Mouse (Mus musculus): ENCODE results near the gene Dyrk2. TPM values are rescaled to one million over a fixed set of nuclear protein-coding genes. Genes with fewer than 3 reads are reported as not detected.
A peak's percentile ranks its signal among the peaks of the same experiment; 100 is the strongest.

Gene Dyrk2
- polyA plus RNA-seq, 1 experiment from 2014 or later: 6.4 TPM

GRCm38 (mm10) chr10:118820901-118821300 lies 49.1 kb downstream of the Dyrk2 start:
- ATAC-seq (ENCODE audit: low FRiP score, low TSS enrichment): 0 out of 2 replicates have a peak, but pooled peaks have one; percentile 71

DNA sequence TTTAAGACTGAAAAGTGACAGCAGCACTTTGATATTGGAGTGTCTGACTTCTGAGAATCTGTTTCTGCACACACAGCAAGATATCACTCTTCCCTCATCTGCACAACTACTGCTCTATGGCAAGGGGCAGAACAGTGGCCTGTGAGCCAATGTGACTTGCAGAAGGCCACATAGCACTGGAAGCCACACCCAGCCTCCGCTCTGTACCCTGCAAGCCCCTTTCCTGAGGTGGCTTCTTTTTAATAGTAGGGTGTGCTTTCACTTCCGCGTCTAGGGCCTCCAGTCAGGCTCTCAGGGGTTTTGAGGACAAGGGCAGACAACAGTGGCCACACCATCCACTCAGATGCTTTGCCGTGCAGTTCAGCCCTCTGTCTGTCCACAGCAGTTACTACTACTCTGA lies 50.2 kb downstream of the Dyrk2 start:
- 85% methylated on average over 4 of the region's 4 CpGs for WGBS
- ATAC-seq (ENCODE audit: low FRiP score, low TSS enrichment) (0 out of 2 replicates have a peak, but pooled peaks have one; percentile 15), DNase-seq (ENCODE audit: low spot score) (no peak)
- no peak for TF ChIP-seq EP300 (optimal IDR thresholded peaks at IDR 0.05)
- TF ChIP-seq CTCF (IDR thresholded peaks at IDR 0.05; ENCODE audit: low read depth): no peak
- no peaks in the 10 kb centered on the region for H3K4me1 ChIP-seq (replicated peaks; ENCODE audit: control insufficient read depth, insufficient read depth)
- no peak overlapping the region for H3K4me2 ChIP-seq (replicated peaks; ENCODE audit: low read depth)
- H3K9me3 ChIP-seq (ENCODE audit: control insufficient read depth, low read length): no peaks in the 10 kb centered on the region
- no peaks in the 10 kb centered on the region for H3K27me3 ChIP-seq (ENCODE audit: control insufficient read depth, insufficient read depth, low read length)
- no peak overlapping the region for H3K9ac ChIP-seq (ENCODE audit: low read length)
- no peaks in the 10 kb centered on the region for H3K36me3 ChIP-seq (ENCODE audit: control insufficient read depth, insufficient read depth, low read length)
- no peak overlapping the region for H3K27ac ChIP-seq (replicated peaks)
- H3K4me3 ChIP-seq (ENCODE audit: low read depth, low read length): no peak overlapping the region

More at GRCm38 (mm10) chr10:118820901-118821300, 49.1 kb downstream of the Dyrk2 start:
- DNase-seq (ENCODE audit: low spot score): no peak
- Histone ChIP-seq H3K4me1 (replicated peaks; ENCODE audit: control insufficient read depth, insufficient read depth) (no peaks in the 10 kb centered on the region), H3K36me3 (ENCODE audit: control insufficient read depth, insufficient read depth, low read length) (no peaks in the 10 kb centered on the region), H3K4me3 (ENCODE audit: low read depth, low read length) (no peak overlapping the region), H3K4me2 (replicated peaks; ENCODE audit: low read depth) (0 out of 2 replicates have a peak overlapping the region, but pooled peaks have one; percentile 9), H3K27me3 (ENCODE audit: control insufficient read depth, insufficient read depth, low read length) (no peaks in the 10 kb centered on the region), H3K9me3 (ENCODE audit: control insufficient read depth, low read length) (no peaks in the 10 kb centered on the region), H3K27ac (replicated peaks) (0 out of 2 replicates have a peak overlapping the region, but pooled peaks have one; percentile 1), H3K9ac (ENCODE audit: low read length) (no peak overlapping the region)
- no peak for TF ChIP-seq CTCF (IDR thresholded peaks at IDR 0.05; ENCODE audit: low read depth)
- no peak for TF ChIP-seq EP300 (optimal IDR thresholded peaks at IDR 0.05)
- 21% methylated on average over 7 of the region's 7 CpGs for WGBS

GRCm38 (mm10) chr10:118817089-118817488 lies 52.9 kb downstream of the Dyrk2 start:
- H3K27ac ChIP-seq (replicated peaks): no peak overlapping the region
- no peaks in the 10 kb centered on the region for H3K9me3 ChIP-seq (ENCODE audit: control insufficient read depth, low read length)
- ATAC-seq (ENCODE audit: low FRiP score, low TSS enrichment) (no peak), DNase-seq (ENCODE audit: low spot score) (no peak)
- H3K4me3 ChIP-seq (ENCODE audit: low read depth, low read length): no peak overlapping the region
- no peaks in the 10 kb centered on the region for H3K36me3 ChIP-seq (ENCODE audit: control insufficient read depth, insufficient read depth, low read length)
- 92% methylated on average over 6 of the region's 6 CpGs for WGBS
- no peak overlapping the region for H3K9ac ChIP-seq (ENCODE audit: low read length)
- no peaks in the 10 kb centered on the region for H3K27me3 ChIP-seq (ENCODE audit: control insufficient read depth, insufficient read depth, low read length)
- no peaks in the 10 kb centered on the region for H3K4me1 ChIP-seq (replicated peaks; ENCODE audit: control insufficient read depth, insufficient read depth)
- no peak overlapping the region for H3K4me2 ChIP-seq (replicated peaks; ENCODE audit: low read depth)
- TF ChIP-seq EP300 (optimal IDR thresholded peaks at IDR 0.05) (no peak), CTCF (IDR thresholded peaks at IDR 0.05; ENCODE audit: low read depth) (no peak)

DNA sequence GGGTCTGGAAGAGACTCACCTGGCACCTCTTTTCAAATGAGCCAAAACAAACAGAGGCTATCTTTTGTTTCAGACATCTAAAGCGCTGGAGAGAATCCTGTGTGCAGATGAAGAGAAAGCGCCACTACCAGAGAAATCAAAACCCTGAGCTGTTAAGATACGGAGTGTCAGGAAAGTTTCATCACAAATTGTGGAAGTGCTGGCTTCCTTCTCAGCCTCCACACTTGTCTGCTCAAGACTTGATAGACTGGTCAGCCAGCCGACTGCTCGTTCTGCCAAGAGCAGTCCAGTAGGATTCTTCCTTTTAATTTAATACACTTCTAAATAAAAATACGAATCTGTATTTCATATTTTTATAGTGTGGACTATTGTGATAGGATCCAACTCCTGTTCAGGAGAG lies 58.1 kb downstream of the Dyrk2 start:
- DNase-seq (ENCODE audit: low spot score): no peak
- no peak for ATAC-seq (ENCODE audit: low FRiP score, low TSS enrichment)
- WGBS: 52% methylated on average over 6 of the region's 6 CpGs

DNA sequence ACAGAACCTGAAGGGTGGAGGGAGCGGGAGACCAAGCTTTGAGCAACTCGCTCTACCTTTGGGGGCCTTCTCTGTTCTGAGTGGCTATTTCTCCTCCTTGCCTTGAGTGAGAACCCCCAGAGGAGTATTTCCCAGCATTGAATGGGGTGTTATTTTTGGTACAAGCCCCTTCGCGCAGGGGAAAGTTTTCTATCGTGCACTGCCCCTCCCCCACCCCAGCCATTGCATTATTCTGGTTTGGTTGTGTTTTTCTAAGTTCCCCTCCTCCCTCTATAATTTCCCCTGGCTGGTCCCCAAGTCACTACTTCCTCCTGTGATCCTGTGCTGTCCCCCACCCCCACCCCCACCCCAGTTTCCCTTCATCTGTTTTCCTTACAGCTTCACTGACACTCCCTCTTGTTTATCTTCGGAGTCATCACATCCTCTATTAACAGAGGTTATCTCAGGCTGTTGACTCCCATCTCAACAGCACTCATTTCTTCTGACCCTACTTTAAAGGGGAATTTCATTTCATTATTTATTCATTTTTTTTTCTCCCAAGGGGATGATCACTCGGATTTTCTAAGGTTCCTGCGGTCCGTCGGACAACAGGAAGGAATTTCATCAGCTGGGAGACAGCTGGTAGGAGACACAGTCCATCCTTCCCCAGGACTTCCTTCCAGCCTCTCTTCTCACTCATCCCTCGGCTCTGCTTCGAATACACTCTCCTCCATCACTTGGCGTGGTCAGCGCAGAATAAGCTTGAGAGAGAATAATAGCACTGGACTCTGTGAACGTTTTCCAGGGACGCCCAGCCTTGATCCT lies 58.9 kb downstream of the Dyrk2 start:
- no peak for ATAC-seq (ENCODE audit: low FRiP score, low TSS enrichment)
- H3K9ac ChIP-seq (ENCODE audit: low read length): no peak overlapping the region
- no peak for DNase-seq (ENCODE audit: low spot score)
- no peaks in the 10 kb centered on the region for H3K9me3 ChIP-seq (ENCODE audit: control insufficient read depth, low read length)
- no peak for TF ChIP-seq EP300 (optimal IDR thresholded peaks at IDR 0.05)
- no peak for TF ChIP-seq CTCF (IDR thresholded peaks at IDR 0.05; ENCODE audit: low read depth)
- WGBS: 38% methylated on average over 16 of the region's 16 CpGs
- no peaks in the 10 kb centered on the region for H3K27me3 ChIP-seq (ENCODE audit: control insufficient read depth, insufficient read depth, low read length)
- H3K4me2 ChIP-seq (replicated peaks; ENCODE audit: low read depth): no peak overlapping the region
- no peaks in the 10 kb centered on the region for H3K4me1 ChIP-seq (replicated peaks; ENCODE audit: control insufficient read depth, insufficient read depth)
- H3K36me3 ChIP-seq (ENCODE audit: control insufficient read depth, insufficient read depth, low read length): no peaks in the 10 kb centered on the region
- no peak overlapping the region for H3K27ac ChIP-seq (replicated peaks)
- H3K4me3 ChIP-seq (ENCODE audit: low read depth, low read length): no peak overlapping the region

More for the DNA sequence above, 58.1 kb downstream of the Dyrk2 start:
- H3K4me1 ChIP-seq (replicated peaks; ENCODE audit: control insufficient read depth, insufficient read depth): no peaks in the 10 kb centered on the region
- H3K27ac ChIP-seq (replicated peaks): no peak overlapping the region
- TF ChIP-seq CTCF (IDR thresholded peaks at IDR 0.05; ENCODE audit: low read depth) (no peak), EP300 (optimal IDR thresholded peaks at IDR 0.05) (no peak)
- no peak overlapping the region for H3K4me3 ChIP-seq (ENCODE audit: low read depth, low read length)
- H3K4me2 ChIP-seq (replicated peaks; ENCODE audit: low read depth): no peak overlapping the region
- no peaks in the 10 kb centered on the region for H3K9me3 ChIP-seq (ENCODE audit: control insufficient read depth, low read length)
- no peaks in the 10 kb centered on the region for H3K27me3 ChIP-seq (ENCODE audit: control insufficient read depth, insufficient read depth, low read length)
- H3K36me3 ChIP-seq (ENCODE audit: control insufficient read depth, insufficient read depth, low read length): no peaks in the 10 kb centered on the region
- no peak overlapping the region for H3K9ac ChIP-seq (ENCODE audit: low read length)

Measured in stomach, postnatal 0 days (tissue).